Mouse (Mus musculus): ENCODE data around the gene Naa38.

DNA sequence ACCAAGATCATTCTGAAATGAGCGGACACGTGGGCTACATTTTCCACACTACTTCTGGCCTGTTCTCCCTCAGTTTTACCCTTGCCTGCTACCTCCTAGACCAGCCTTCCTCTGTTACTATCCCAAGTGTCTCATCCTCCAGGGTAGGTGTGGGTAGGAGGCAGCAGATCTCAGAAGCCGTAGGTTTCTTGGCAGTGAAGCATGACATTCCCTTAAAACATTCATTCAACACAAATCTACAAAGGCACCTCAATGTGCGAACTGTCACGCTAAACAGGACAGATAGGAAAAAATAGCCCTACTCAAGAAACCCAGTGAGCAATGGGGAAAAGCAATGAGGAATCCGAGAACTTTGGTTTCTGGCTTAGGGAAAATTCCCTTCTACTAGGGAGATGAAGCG, 17.3 kb downstream of the Naa38 start:
- no peak for TF ChIP-seq CTCF (IDR thresholded peaks at IDR 0.05; ENCODE audit: extremely low read depth, insufficient read depth, insufficient read length, insufficient replicate concordance)
- TF ChIP-seq POLR2A (IDR thresholded peaks at IDR 0.05; ENCODE audit: low read depth, low read length) = no peak

All from spleen, adult 2 months (tissue).